Mouse (Mus musculus): ENCODE measurements at regions not wholly inside any gene's neighbourhood (a gene's known extent, or its start where the extent isn't known, plus 50 kb on each side); places are given as distances from the start of the nearest gene placed in this dataset.

- H3K4me2 ChIP-seq (ENCODE audit: low read length): no peak overlapping the region
- DNase-seq (no peak), ATAC-seq (ENCODE audit: low FRiP score, low TSS enrichment) (no peak)
- H3K9ac ChIP-seq (replicated peaks; ENCODE audit: low read length): no peak overlapping the region
- no peaks in the 10 kb centered on the region for H3K36me3 ChIP-seq (ENCODE audit: control insufficient read depth, insufficient read depth, low read length)
- no peak overlapping the region for H3K27ac ChIP-seq (replicated peaks; ENCODE audit: low read depth, low read length)
- H3K4me1 ChIP-seq (ENCODE audit: control insufficient read depth, insufficient read depth, low read length): no peaks in the 10 kb centered on the region
- no peaks in the 10 kb centered on the region for H3K9me3 ChIP-seq (ENCODE audit: control insufficient read depth, low read length)
- no peaks in the 10 kb centered on the region for H3K27me3 ChIP-seq (ENCODE audit: control insufficient read depth, insufficient read depth, low read length)
- 92% methylated on average over 6 of the region's 6 CpGs for WGBS
- no peak overlapping the region for H3K4me3 ChIP-seq (replicated peaks; ENCODE audit: low read depth, low read length)
Measured at GRCm38 (mm10) chr5:74903711-74904110, 140.9 kb downstream of the Chic2 start.

DNA sequence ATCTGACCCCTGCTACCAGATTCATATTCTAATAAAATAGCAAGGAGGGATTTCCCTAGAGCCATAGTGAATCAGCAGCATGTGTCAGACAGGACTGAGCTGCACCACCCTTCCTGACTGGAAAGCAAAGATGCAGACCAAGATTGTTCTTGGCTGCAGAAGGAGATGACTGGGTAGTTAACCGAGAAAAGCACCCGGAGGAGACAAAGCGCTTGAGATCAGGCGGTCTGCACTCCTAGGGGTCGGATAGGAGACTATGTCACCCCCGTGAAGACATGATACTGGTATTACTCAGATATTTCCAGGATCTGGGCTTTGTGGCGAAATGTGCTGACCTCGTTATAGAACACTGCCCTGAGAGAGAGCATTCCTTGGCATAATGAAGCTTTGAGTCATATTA lies 147.4 kb downstream of the Chic2 start:
- ATAC-seq (ENCODE audit: low FRiP score, low TSS enrichment) (no peak), DNase-seq (no peak)
- Histone ChIP-seq H3K4me3 (replicated peaks; ENCODE audit: low read depth, low read length) (no peak overlapping the region), H3K9me3 (ENCODE audit: control insufficient read depth, low read length) (no peaks in the 10 kb centered on the region), H3K4me2 (ENCODE audit: low read length) (no peak overlapping the region), H3K27me3 (ENCODE audit: control insufficient read depth, insufficient read depth, low read length) (no peaks in the 10 kb centered on the region), H3K4me1 (ENCODE audit: control insufficient read depth, insufficient read depth, low read length) (no peaks in the 10 kb centered on the region), H3K9ac (replicated peaks; ENCODE audit: low read length) (no peak overlapping the region), H3K36me3 (ENCODE audit: control insufficient read depth, insufficient read depth, low read length) (no peaks in the 10 kb centered on the region), H3K27ac (replicated peaks; ENCODE audit: low read depth, low read length) (no peak overlapping the region)
- WGBS: 92% methylated on average over 8 of the region's 8 CpGs

DNA sequence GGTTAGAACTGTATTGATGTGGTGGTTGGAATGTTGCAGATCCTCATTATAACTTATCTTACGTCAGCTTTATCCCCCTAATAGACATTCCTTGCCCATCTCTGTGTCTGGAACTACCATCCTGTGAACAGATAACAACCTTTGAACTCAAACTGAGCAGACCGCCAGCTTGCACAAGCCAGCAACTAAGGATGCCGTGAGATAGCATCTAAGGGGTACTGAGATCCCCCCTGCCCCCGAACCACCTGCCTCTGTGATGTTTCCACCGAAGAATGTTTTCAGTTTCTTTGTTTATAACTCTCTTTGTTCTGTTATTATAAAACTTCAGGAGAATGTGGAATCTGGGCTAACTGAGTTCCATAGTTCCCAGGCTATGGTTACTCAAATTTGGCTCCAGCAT lies 151.3 kb downstream of the Chic2 start:
- DNase-seq: no peak
- H3K4me2 ChIP-seq (ENCODE audit: low read length): no peak overlapping the region
- H3K27me3 ChIP-seq (ENCODE audit: control insufficient read depth, insufficient read depth, low read length): no peaks in the 10 kb centered on the region
- no peak overlapping the region for H3K9ac ChIP-seq (replicated peaks; ENCODE audit: low read length)
- H3K4me1 ChIP-seq (ENCODE audit: control insufficient read depth, insufficient read depth, low read length): no peaks in the 10 kb centered on the region
- WGBS: 81% methylated on average over 5 of the region's 5 CpGs
- ATAC-seq (ENCODE audit: low FRiP score, low TSS enrichment): no peak
- no peak overlapping the region for H3K27ac ChIP-seq (replicated peaks; ENCODE audit: low read depth, low read length)
- no peaks in the 10 kb centered on the region for H3K9me3 ChIP-seq (ENCODE audit: control insufficient read depth, low read length)
- H3K4me3 ChIP-seq (replicated peaks; ENCODE audit: low read depth, low read length): no peak overlapping the region
- H3K36me3 ChIP-seq (ENCODE audit: control insufficient read depth, insufficient read depth, low read length): no peaks in the 10 kb centered on the region

DNA sequence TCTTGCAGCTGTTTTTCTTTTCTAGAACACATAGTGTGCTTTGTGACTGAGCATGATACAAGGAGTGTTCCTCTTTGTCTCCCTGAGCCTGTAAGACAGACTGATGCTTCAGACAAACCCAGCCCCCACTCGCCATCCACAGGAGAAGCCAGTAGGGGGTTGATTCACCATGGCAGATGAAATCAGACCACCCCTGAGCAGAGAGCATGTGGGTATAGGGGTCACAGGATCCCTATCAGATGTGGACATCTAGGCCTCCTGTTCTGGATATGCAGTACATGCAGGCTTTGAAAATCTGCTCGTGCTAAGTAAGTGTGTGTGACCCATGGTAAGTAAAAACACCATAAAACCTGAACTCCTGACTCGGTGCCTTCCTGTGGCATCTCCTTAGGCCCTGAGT lies 153.0 kb downstream of the Chic2 start:
- H3K27ac ChIP-seq (replicated peaks; ENCODE audit: low read depth, low read length): no peak overlapping the region
- DNase-seq (no peak), ATAC-seq (ENCODE audit: low FRiP score, low TSS enrichment) (no peak)
- H3K27me3 ChIP-seq (ENCODE audit: control insufficient read depth, insufficient read depth, low read length): no peaks in the 10 kb centered on the region
- no peaks in the 10 kb centered on the region for H3K36me3 ChIP-seq (ENCODE audit: control insufficient read depth, insufficient read depth, low read length)
- H3K9me3 ChIP-seq (ENCODE audit: control insufficient read depth, low read length): no peaks in the 10 kb centered on the region
- no peaks in the 10 kb centered on the region for H3K4me1 ChIP-seq (ENCODE audit: control insufficient read depth, insufficient read depth, low read length)
- no peak overlapping the region for H3K4me3 ChIP-seq (replicated peaks; ENCODE audit: low read depth, low read length)
- no peak overlapping the region for H3K4me2 ChIP-seq (ENCODE audit: low read length)
- no peak overlapping the region for H3K9ac ChIP-seq (replicated peaks; ENCODE audit: low read length)
- 25% methylated on average over 3 of the region's 3 CpGs for WGBS

- ATAC-seq (ENCODE audit: low FRiP score, low TSS enrichment) (no peak), DNase-seq (no peak)
- H3K4me3 ChIP-seq (replicated peaks; ENCODE audit: low read depth, low read length): no peak overlapping the region
Measured at GRCm38 (mm10) chr5:74888934-74889333, 155.6 kb downstream of the Chic2 start.

GRCm38 (mm10) chr5:74885958-74886357 lies 158.6 kb downstream of the Chic2 start:
- WGBS: 81% methylated on average over 3 of the region's 3 CpGs
- Histone ChIP-seq H3K27me3 (ENCODE audit: control insufficient read depth, insufficient read depth, low read length) (no peaks in the 10 kb centered on the region), H3K4me1 (ENCODE audit: control insufficient read depth, insufficient read depth, low read length) (no peaks in the 10 kb centered on the region), H3K36me3 (ENCODE audit: control insufficient read depth, insufficient read depth, low read length) (no peaks in the 10 kb centered on the region), H3K27ac (replicated peaks; ENCODE audit: low read depth, low read length) (no peak overlapping the region), H3K9ac (replicated peaks; ENCODE audit: low read length) (no peak overlapping the region), H3K9me3 (ENCODE audit: control insufficient read depth, low read length) (0 out of 2 replicates have a peak, but pooled peaks cover 7% of the 10 kb centered on the region), H3K4me3 (replicated peaks; ENCODE audit: low read depth, low read length) (no peak overlapping the region), H3K4me2 (ENCODE audit: low read length) (no peak overlapping the region)
- ATAC-seq (ENCODE audit: low FRiP score, low TSS enrichment) (no peak), DNase-seq (no peak)

More at GRCm38 (mm10) chr5:74888934-74889333, 155.6 kb downstream of the Chic2 start:
- H3K4me1 ChIP-seq (ENCODE audit: control insufficient read depth, insufficient read depth, low read length): no peaks in the 10 kb centered on the region
- H3K9me3 ChIP-seq (ENCODE audit: control insufficient read depth, low read length): 0 out of 2 replicates have a peak, but pooled peaks cover 7% of the 10 kb centered on the region
- H3K4me2 ChIP-seq (ENCODE audit: low read length): no peak overlapping the region
- no peak overlapping the region for H3K9ac ChIP-seq (replicated peaks; ENCODE audit: low read length)
- H3K36me3 ChIP-seq (ENCODE audit: control insufficient read depth, insufficient read depth, low read length): no peaks in the 10 kb centered on the region
- H3K27ac ChIP-seq (replicated peaks; ENCODE audit: low read depth, low read length): no peak overlapping the region
- 86% methylated on average over 8 of the region's 8 CpGs for WGBS
- no peaks in the 10 kb centered on the region for H3K27me3 ChIP-seq (ENCODE audit: control insufficient read depth, insufficient read depth, low read length)

DNA sequence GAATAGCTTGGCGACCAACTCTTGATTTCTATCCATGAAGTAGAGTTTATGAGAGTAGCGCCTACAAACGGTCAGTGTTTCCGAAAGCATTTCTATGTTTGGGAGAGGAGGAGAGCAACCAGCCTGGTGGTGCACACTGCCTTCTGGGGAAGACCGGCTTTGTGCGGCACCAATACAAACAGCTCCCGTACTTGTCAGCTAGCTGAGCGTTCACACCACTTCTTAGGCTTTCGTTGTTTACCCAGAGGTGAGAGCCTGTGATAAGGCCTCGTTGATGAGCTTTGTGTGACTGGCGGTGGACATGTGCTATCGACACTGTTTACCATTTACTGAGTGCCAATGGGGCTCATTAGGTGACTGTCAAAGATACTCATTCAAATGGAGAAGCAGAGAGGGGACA lies 162.0 kb downstream of the Chic2 start:
- 93% methylated on average over 12 of the region's 12 CpGs for WGBS
- ATAC-seq (ENCODE audit: low FRiP score, low TSS enrichment): no peak
- H3K4me2 ChIP-seq (ENCODE audit: low read length): no peak overlapping the region
- no peaks in the 10 kb centered on the region for H3K36me3 ChIP-seq (ENCODE audit: control insufficient read depth, insufficient read depth, low read length)
- 0 out of 2 replicates have a peak, but pooled peaks cover 7% of the 10 kb centered on the region for H3K9me3 ChIP-seq (ENCODE audit: control insufficient read depth, low read length)
- no peak overlapping the region for H3K27ac ChIP-seq (replicated peaks; ENCODE audit: low read depth, low read length)
- H3K9ac ChIP-seq (replicated peaks; ENCODE audit: low read length): no peak overlapping the region
- no peak for DNase-seq
- H3K4me1 ChIP-seq (ENCODE audit: control insufficient read depth, insufficient read depth, low read length): peaks cover 9% of the 10 kb centered on the region; the same call in 1 of the 2 replicates
- no peak overlapping the region for H3K4me3 ChIP-seq (replicated peaks; ENCODE audit: low read depth, low read length)
- H3K27me3 ChIP-seq (ENCODE audit: control insufficient read depth, insufficient read depth, low read length): 0 out of 2 replicates have a peak, but pooled peaks cover 4% of the 10 kb centered on the region

DNA sequence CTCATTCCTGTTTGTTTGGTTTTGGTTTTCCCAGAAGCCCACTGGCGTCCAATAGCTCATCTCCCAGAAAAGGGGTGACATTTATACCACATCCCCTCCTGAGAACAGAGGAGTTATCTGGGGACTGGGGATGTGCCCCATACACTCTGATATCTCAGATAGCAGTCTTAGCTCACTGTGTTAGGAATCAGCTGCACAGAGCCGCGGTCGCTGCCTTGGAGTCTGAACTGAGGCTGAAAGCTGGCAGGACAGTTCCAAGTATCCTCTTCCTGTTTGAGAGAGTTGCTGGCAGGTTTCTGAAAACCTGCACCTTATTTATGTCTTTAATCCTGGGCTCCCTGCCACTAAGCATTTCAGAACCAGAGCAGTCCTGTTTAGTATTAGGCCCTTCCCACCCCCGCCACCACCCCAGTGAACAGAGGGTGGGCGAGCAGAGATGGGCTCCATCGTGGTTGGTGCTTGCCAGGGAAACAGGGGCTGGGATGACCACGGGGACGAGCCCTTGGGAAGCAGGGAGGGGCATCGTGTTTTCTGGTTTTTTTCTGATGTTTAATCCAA lies 163.8 kb downstream of the Chic2 start:
- Histone ChIP-seq H3K27me3 (ENCODE audit: control insufficient read depth, insufficient read depth, low read length) (0 out of 2 replicates have a peak, but pooled peaks cover 4% of the 10 kb centered on the region), H3K4me1 (ENCODE audit: control insufficient read depth, insufficient read depth, low read length) (peaks cover 9% of the 10 kb centered on the region; the same call in 1 of the 2 replicates), H3K9ac (replicated peaks; ENCODE audit: low read length) (no peak overlapping the region), H3K27ac (replicated peaks; ENCODE audit: low read depth, low read length) (no peak overlapping the region), H3K9me3 (ENCODE audit: control insufficient read depth, low read length) (0 out of 2 replicates have a peak, but pooled peaks cover 7% of the 10 kb centered on the region), H3K4me2 (ENCODE audit: low read length) (no peak overlapping the region), H3K36me3 (ENCODE audit: control insufficient read depth, insufficient read depth, low read length) (no peaks in the 10 kb centered on the region), H3K4me3 (replicated peaks; ENCODE audit: low read depth, low read length) (no peak overlapping the region)
- WGBS: 68% methylated on average over 10 of the region's 10 CpGs
- DNase-seq (no peak), ATAC-seq (ENCODE audit: low FRiP score, low TSS enrichment) (no peak)

GRCm38 (mm10) chr5:74880048-74880437 lies 164.5 kb downstream of the Chic2 start:
- no peak overlapping the region for H3K9ac ChIP-seq (replicated peaks; ENCODE audit: low read length)
- H3K36me3 ChIP-seq (ENCODE audit: control insufficient read depth, insufficient read depth, low read length): no peaks in the 10 kb centered on the region
- H3K4me2 ChIP-seq (ENCODE audit: low read length): no peak overlapping the region
- 0 out of 2 replicates have a peak, but pooled peaks cover 4% of the 10 kb centered on the region for H3K27me3 ChIP-seq (ENCODE audit: control insufficient read depth, insufficient read depth, low read length)
- WGBS: 35% methylated on average over 6 of the region's 6 CpGs
- H3K27ac ChIP-seq (replicated peaks; ENCODE audit: low read depth, low read length): no peak overlapping the region
- peaks cover 9% of the 10 kb centered on the region; the same call in 1 of the 2 replicates for H3K4me1 ChIP-seq (ENCODE audit: control insufficient read depth, insufficient read depth, low read length)
- ATAC-seq (ENCODE audit: low FRiP score, low TSS enrichment): no peak
- H3K4me3 ChIP-seq (replicated peaks; ENCODE audit: low read depth, low read length): no peak overlapping the region
- DNase-seq: no peak
- 0 out of 2 replicates have a peak, but pooled peaks cover 7% of the 10 kb centered on the region for H3K9me3 ChIP-seq (ENCODE audit: control insufficient read depth, low read length)

Data from midbrain, embryonic 14.5 days (tissue).